Mouse (Mus musculus): Measurements from ENCODE around the gene Vmn2r24. TPM values are rescaled to one million over a fixed set of nuclear protein-coding genes. Genes with fewer than 3 reads are reported as not detected.
"Not testable (repeated sequence)": the region's sequence is repeated elsewhere in the genome, so short reads cannot be mapped to it uniquely, and the experiment has no call there.

Vmn2r24 gene
- not detected for total RNA-seq (2021)
- long read RNA-seq, experiment 1, result 0 reads
- long read RNA-seq, experiment 2, result 0 reads

DNA sequence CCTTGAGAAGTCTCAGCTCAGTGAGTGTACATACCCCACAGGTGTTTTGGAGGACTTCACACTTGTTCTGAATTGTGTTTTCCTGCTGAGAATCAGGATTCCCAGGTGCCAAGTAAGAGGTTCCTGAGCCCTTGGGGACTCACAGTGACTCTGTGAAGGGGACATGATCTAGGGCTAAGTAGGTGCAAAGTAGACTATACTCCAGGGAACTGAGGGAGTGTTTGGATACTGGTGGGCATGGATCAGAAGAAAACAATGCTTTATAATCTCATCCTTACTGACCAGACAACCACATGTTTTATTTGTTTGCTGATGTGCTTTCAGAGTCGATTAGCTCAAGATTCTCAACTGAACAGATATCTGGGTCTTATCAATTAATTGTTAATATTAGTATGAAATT, at the start of gene Vmn2r24:
Gene Vmn2r24 (plus strand): TSS at position 301 of the 400 bp plus-strand sequence.
- no peak for DNase-seq (ENCODE audit: low spot score in 2 of 2)

DNA sequence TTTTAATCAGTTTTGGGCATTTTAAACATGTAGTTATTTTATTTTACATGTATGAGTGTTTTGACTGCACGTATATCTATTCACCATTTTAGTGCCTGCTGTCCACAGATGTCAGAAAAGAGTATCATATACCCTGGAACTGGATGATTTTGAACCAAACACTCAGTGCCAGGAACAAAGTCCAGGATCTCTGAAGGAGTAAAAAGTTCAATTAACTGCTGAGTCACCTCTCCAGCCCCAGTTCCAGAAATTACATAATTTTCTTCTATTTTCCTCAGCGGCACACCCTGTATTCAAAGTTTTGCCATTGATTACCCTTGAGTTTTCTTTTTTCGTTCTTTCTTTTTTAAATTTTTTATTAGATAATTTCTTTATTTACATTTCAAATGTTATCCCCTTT, 8.6 kb upstream of the Vmn2r24 start:
- no peak for DNase-seq (ENCODE audit: low spot score in 2 of 2)

DNA sequence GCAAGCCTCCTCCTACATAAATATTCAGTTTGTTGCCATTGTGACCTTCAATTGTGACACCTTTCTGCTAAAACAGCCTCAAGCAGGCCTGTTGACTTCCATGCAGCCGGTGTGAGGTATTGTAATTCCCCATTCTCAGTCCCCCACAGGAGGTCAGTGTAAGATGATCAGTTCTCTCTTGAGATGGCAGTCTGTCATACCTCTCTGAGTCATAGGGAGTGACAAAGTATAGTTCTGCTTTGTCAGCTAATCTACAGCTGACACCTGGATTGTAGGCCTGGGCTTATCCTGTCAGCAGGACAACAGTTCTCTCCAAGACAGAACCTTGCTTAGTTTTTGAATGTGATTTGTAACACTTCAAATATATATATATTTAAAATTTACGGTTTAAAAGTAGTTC, 6.2 kb downstream of the Vmn2r24 start:
- DNase-seq (ENCODE audit: low spot score in 2 of 2), result no peak

DNA sequence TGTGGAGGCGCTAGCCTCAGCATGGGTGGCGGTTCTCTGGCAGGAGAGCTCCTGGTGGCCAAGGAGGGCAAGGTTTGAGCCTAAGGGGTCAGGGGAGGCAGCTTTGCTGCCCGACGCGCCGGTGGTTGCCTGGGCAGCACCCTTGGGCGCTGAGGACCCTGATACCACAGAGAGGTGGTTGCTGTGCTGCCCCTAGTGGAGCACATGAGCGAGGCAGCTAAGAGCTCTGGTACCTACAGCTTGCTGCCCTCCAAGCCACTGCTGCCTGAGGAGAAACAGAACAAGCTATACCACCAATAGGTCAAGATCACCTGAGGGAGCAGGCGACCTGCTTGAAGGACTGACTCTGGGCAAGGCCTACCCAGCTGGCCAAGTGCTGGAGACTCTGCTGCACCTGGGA, 15.1 kb downstream of the Vmn2r24 start:
- DNase-seq (ENCODE audit: low spot score in 2 of 2), result no peak

DNA sequence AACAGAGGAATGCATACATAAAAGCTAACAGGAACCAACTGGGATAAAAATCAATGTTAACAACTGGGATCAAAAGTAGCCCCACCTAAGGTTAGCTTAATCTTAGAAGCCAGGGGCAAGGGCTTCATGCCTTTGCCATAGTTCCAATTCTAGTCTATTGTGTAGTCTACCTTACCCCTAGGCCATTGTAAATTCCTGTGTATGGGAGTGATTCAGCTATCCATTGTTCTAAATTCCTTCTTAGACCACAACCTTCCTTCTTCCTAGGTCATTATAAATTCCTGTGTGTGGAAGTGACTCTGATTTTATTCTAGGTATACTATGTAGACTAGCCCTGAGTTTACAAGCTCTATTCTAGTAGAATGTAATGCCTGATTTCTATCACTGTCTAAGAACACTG, 31.6 kb downstream of the Vmn2r24 start:
- not testable (repeated sequence) for DNase-seq (ENCODE audit: low spot score in 2 of 2)

DNA sequence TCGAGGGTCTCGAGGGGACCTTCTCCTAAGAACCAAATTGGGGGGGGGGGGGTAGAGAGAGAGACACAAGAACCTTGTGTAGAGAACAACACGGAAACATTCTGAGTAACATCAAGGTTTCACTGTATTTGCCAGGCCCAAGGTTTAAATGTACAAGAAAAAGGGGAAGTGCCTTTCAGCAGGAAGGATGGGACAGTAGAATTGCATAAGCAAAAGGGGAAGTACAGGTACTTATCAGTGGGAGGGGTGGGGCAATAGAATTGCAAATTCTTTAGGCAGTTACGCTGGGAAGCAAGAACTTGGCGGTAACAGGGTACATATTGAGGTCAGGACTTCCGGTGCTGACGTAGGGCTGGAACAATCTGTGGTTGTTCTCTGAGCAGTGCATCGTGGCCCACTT, 41.3 kb downstream of the Vmn2r24 start:
- DNase-seq (ENCODE audit: low spot score in 2 of 2), result no peak

DNA sequence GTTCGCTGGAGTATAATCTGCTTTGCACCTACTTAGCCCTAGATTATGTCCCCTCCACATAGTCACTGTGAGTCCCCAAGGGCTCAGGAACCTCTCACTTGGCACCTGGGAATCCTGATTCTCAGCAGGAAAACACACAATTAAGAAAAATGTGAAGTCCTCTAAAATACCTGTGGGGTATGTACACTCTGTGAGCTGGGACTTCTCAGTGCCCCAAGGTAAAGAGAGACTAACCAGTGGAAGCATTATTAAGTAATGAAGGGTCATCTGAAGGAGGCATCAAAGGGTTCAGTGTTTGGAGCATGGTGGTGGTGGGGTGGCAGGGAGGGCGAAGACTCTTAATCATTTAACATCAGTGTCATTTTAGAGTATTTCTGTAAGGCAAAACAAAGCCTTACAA, 74.7 kb downstream of the Vmn2r24 start, which contains the start of gene Vmn2r25:
Gene Vmn2r25 (minus strand): TSS at position 101 of the 400 bp plus-strand sequence.
- DNase-seq (ENCODE audit: low spot score in 2 of 2), result not testable (repeated sequence)

Other genes starting within 250 kb of the Vmn2r24 start
- not detected for gene Vmn2r21, start 245.5 kb upstream of the Vmn2r24 start, total RNA-seq (2021)
- gene Vmn2r22, start 128.2 kb upstream of the Vmn2r24 start, total RNA-seq (2021), result not detected
- not detected for gene Vmn2r23, start 76.2 kb upstream of the Vmn2r24 start, total RNA-seq (2021)
- gene Vmn2r25, start 74.6 kb downstream of the Vmn2r24 start, total RNA-seq (2021), result not detected
- not detected for gene Vmn2r26, start 245.7 kb downstream of the Vmn2r24 start, total RNA-seq (2021)